Comparison of ENCODE assay signal across 31 mouse cellular contexts in the genomic region with DNA sequence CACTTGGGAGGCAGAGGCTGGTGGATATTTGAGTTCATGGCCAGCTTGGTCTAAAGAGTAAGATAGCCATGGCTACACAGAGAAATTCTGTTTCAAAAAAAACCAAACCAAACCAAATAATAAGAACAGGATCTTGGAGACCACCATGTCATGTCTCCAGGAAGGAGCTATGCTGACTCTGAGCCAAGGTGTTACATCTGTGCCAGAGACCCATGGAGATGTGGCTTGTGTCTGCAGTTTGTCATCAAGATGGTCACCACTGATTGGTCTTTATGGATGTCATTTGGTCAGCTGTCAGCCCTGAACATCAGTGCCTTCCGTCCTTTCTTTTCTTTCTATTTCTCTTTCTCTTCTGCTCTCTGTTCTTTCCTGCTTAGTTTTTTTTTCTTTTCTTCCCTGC. TPM values are rescaled to one million over a fixed set of nuclear protein-coding genes. Genes with fewer than 3 reads are reported as not detected.
"Had no signal": no experiment of that assay in that cellular context is flagged by ENCODE, and none has a peak within 500 bp of the region (broad histone marks: within the 10 kb centered on the region; RNA-seq: fewer than 3 reads in every experiment).

No protein-coding gene starts in this region.

- H3K36me3 ChIP-seq: kidney, embryonic 15.5 days; lung, embryonic 15.5 days; midbrain, embryonic 10.5 days; midbrain, embryonic 13.5 days; neural tube, embryonic 12.5 days; neural tube, embryonic 15.5 days had no signal

- H3K4me3 ChIP-seq: kidney, embryonic 15.5 days; left cerebral cortex, adult 2 months; lung, embryonic 15.5 days; megakaryocyte, embryonic 14.5 days; midbrain, embryonic 10.5 days; midbrain, embryonic 13.5 days; neural tube, embryonic 12.5 days; neural tube, embryonic 15.5 days had no signal

- H3K27me3 ChIP-seq: kidney, embryonic 15.5 days; lung, embryonic 15.5 days; megakaryocyte, embryonic 14.5 days; midbrain, embryonic 13.5 days; neural tube, embryonic 12.5 days; neural tube, embryonic 15.5 days had no signal

- H3K4me1 ChIP-seq: kidney, embryonic 15.5 days; lung, embryonic 15.5 days; megakaryocyte, embryonic 14.5 days; neural tube, embryonic 12.5 days; neural tube, embryonic 15.5 days had no signal

- H3K27ac ChIP-seq: kidney, embryonic 15.5 days; left cerebral cortex, adult 2 months; liver, embryonic 14.5 days; lung, embryonic 15.5 days; midbrain, embryonic 10.5 days; midbrain, embryonic 13.5 days; neural tube, embryonic 12.5 days; neural tube, embryonic 15.5 days; stomach, postnatal 0 days had no signal

- H3K9me3 ChIP-seq: kidney, embryonic 15.5 days; lung, embryonic 15.5 days; midbrain, embryonic 10.5 days; midbrain, embryonic 13.5 days; neural tube, embryonic 12.5 days; neural tube, embryonic 15.5 days had no signal

- DNase-seq: kidney, adult 11 months; kidney, adult 8-10 months; kidney, postnatal 10 days; kidney, postnatal 36 days; layer of hippocampus, postnatal 36 days; lung, adult 18-20 months; lung, postnatal 10 days; lung, postnatal 36 days; right cerebral cortex, adult 18-20 months; right cerebral cortex, postnatal 14 days; right cerebral cortex, postnatal 4 days; thymus, adult 2 months; thymus, postnatal 14 days; thymus, postnatal 4 days had no signal

RNA-seq across cellular contexts. Expression of a gene that starts 14.2 kb away (rescaled TPM):
- total RNA-seq: layer of hippocampus, adult 8-10 months; layer of hippocampus, postnatal 10 days; layer of hippocampus, postnatal 36 days; left cerebral cortex, adult 2 months; left cerebral cortex, postnatal 14 days had no signal
- polyA plus RNA-seq: kidney, embryonic 15.5 days; limb, embryonic 11.5 days; limb, embryonic 14.5 days; liver, embryonic 11.5 days; liver, embryonic 14.5 days; lung, embryonic 15.5 days; midbrain, embryonic 10.5 days; midbrain, embryonic 13.5 days; neural tube, embryonic 12.5 days; neural tube, embryonic 15.5 days; stomach, embryonic 14.5 days had no signal
